Mouse (Mus musculus): ENCODE measurements at regions not wholly inside any gene's neighbourhood (a gene's known extent, or its start where the extent isn't known, plus 50 kb on each side); places are given as distances from the start of the nearest gene placed in this dataset.

DNA sequence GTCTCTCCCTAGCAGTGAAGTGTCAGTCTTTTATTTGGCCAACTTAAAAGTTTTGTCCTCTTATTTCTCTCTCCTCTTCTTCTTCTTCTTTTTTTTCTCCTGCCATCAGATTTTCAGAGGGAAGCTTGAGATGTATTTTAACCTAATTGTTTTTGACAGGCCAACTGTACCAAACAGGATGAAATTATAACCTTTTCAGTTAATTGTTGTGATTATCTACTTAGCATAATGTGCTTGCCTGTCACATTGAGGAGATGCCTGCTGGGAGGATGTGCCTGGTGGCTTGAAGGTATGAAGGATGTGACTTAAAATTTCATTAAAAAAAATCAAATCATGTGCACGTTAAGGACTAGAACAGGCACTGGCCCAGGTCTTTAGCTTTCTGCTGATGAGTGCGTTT lies 527.9 kb upstream of the Ddx18 start:
- WGBS = 54% methylated on average over 2 of the region's 2 CpGs
- Histone ChIP-seq H3K27ac (ENCODE audit: insufficient read depth, low read depth, low read length) (no peak overlapping the region), H3K4me3 (ENCODE audit: insufficient read depth, low read depth, low read length) (no peak overlapping the region), H3K4me1 (ENCODE audit: control insufficient read depth, insufficient read depth, low read length) (no peaks in the 10 kb centered on the region)
- TF ChIP-seq CTCF (IDR thresholded peaks at IDR 0.05; ENCODE audit: insufficient read depth, low read depth, low read length) = no peak
- TF ChIP-seq POLR2A (IDR thresholded peaks at IDR 0.05; ENCODE audit: insufficient read depth, low read depth, low read length) = no peak

DNA sequence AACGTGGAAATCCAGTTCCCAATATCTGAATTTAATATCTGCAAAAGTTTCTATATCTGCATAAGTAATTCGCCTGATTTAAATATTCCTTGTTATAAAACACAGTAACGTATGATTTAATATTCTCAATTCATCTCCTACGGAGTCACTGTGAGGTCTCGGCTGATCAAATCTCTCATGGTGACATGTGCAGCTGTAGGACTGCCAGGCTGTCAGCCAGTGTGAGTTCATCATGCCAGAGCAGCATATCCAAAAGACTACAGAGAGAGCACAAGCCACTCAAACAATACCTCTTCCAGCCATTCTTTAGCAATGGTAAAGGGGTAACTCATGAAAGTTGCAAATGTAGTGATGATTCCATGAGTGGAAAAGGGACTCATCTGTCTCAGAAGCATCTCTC lies 514.7 kb upstream of the Ddx18 start:
- Histone ChIP-seq H3K4me3 (ENCODE audit: insufficient read depth, low read depth, low read length) (no peak overlapping the region), H3K4me1 (ENCODE audit: control insufficient read depth, insufficient read depth, low read length) (no peaks in the 10 kb centered on the region), H3K27ac (ENCODE audit: insufficient read depth, low read depth, low read length) (no peak overlapping the region)
- TF ChIP-seq CTCF (IDR thresholded peaks at IDR 0.05; ENCODE audit: insufficient read depth, low read depth, low read length) = no peak
- no peak for TF ChIP-seq POLR2A (IDR thresholded peaks at IDR 0.05; ENCODE audit: insufficient read depth, low read depth, low read length)
- WGBS = 86% methylated on average over 5 of the region's 5 CpGs

DNA sequence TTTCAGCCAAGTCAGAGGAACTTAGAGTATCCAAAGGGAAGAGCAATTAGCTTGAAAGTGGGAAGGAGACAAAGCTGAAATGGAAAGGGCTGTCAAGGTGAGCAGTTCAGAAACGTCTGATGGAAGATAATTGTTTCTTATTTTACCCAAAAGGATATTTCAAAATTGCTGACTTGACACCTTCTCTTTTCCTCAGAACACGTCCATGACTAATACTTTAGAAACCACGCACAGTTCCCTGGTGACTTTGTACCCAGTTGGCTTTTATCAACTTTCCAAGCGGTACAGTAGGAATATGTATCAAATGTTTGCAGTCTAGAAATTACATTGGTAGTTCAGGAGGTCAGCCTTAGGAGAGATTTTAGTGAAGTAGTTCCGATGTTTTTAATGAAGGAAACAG lies 508.3 kb upstream of the Ddx18 start:
- 86% methylated on average over 5 of the region's 5 CpGs for WGBS
- Histone ChIP-seq H3K27ac (ENCODE audit: insufficient read depth, low read depth, low read length) (no peak overlapping the region), H3K4me1 (ENCODE audit: control insufficient read depth, insufficient read depth, low read length) (no peaks in the 10 kb centered on the region), H3K4me3 (ENCODE audit: insufficient read depth, low read depth, low read length) (no peak overlapping the region)
- TF ChIP-seq POLR2A (IDR thresholded peaks at IDR 0.05; ENCODE audit: insufficient read depth, low read depth, low read length) = no peak
- no peak for TF ChIP-seq CTCF (IDR thresholded peaks at IDR 0.05; ENCODE audit: insufficient read depth, low read depth, low read length)

DNA sequence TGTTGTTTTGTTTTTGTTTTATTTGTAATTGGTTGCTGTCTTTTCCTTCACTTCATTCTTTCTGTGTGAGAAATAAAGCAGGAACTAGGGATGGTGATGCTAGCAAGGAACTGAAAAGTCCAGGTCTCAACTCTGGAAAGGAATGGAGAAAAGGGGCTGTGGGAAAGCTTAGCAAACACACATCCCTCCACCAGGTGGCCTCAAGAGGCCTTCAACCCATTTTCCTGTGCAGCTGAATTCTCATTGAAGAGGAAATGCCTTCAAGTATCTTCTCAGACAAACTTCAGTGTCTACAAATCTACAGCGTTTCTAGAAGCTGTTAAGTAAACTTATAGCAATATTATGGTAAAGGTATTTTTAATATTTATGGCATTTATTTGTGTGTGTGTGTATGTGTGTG lies 487.4 kb upstream of the Ddx18 start:
- 67% methylated on average over 1 of the region's 1 CpGs for WGBS
- no peaks in the 10 kb centered on the region for H3K4me1 ChIP-seq (ENCODE audit: control insufficient read depth, insufficient read depth, low read length)
- TF ChIP-seq POLR2A (IDR thresholded peaks at IDR 0.05; ENCODE audit: insufficient read depth, low read depth, low read length) = no peak
- TF ChIP-seq CTCF (IDR thresholded peaks at IDR 0.05; ENCODE audit: insufficient read depth, low read depth, low read length) = no peak
- no peak overlapping the region for H3K4me3 ChIP-seq (ENCODE audit: insufficient read depth, low read depth, low read length)
- H3K27ac ChIP-seq (ENCODE audit: insufficient read depth, low read depth, low read length) = no peak overlapping the region

DNA sequence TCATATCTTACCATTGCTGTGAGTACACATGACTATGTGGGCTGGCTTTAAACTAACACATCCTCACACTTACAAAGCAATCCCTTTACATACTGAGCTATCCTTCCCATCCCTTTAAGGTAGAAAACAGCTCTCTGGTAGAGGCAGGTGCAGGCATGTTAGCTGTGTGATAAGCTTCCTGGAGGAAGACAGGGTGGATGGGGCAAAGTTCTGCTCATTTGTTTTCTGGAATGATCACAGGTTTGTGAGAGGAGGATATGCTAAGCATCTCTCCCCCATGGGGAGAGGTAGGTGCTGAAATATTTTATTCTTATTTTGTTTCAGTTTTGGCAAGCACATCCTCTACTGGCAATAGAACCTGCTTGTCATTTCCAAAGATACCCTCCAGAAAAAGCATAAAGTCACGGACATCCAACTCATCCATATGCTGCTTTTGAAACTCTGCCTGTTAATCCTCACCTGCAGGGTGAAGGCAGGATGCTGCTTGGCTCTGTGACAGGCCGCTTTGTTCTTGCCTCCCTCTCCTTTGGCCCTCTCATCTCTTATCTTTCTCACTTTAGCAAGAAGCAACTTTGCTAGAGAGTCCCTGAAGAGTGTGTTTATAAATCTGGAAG lies 480.4 kb upstream of the Ddx18 start:
- H3K4me1 ChIP-seq (ENCODE audit: control insufficient read depth, insufficient read depth, low read length) = no peaks in the 10 kb centered on the region
- no peak overlapping the region for H3K4me3 ChIP-seq (ENCODE audit: insufficient read depth, low read depth, low read length)
- TF ChIP-seq POLR2A (IDR thresholded peaks at IDR 0.05; ENCODE audit: insufficient read depth, low read depth, low read length) (no peak), CTCF (IDR thresholded peaks at IDR 0.05; ENCODE audit: insufficient read depth, low read depth, low read length) (no peak)
- no peak overlapping the region for H3K27ac ChIP-seq (ENCODE audit: insufficient read depth, low read depth, low read length)
- WGBS = 84% methylated on average over 2 of the region's 2 CpGs

DNA sequence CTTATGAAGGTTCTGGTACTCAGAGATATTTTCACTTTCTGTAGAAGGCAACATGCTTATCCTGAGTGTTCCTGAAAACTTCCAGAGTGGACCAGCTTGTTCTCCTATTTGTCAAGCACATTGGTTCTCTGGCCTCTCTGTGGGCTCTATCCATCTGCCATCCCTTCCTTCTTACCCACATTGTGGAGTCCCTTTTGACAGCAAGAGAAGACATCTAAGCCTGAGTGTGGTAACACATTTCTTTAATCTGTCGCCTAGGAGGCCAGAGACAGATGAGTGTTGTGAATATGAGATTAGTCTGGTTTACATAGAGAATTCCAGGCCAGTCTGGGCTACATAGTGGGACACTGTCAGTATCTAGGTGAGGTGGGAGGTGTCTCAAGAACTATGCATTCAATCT lies 476.1 kb upstream of the Ddx18 start:
- no peaks in the 10 kb centered on the region for H3K4me1 ChIP-seq (ENCODE audit: control insufficient read depth, insufficient read depth, low read length)
- H3K27ac ChIP-seq (ENCODE audit: insufficient read depth, low read depth, low read length) = no peak overlapping the region
- H3K4me3 ChIP-seq (ENCODE audit: insufficient read depth, low read depth, low read length) = no peak overlapping the region
- TF ChIP-seq POLR2A (IDR thresholded peaks at IDR 0.05; ENCODE audit: insufficient read depth, low read depth, low read length) = no peak
- no peak for TF ChIP-seq CTCF (IDR thresholded peaks at IDR 0.05; ENCODE audit: insufficient read depth, low read depth, low read length)
- 88% methylated on average over 1 of the region's 1 CpGs for WGBS

DNA sequence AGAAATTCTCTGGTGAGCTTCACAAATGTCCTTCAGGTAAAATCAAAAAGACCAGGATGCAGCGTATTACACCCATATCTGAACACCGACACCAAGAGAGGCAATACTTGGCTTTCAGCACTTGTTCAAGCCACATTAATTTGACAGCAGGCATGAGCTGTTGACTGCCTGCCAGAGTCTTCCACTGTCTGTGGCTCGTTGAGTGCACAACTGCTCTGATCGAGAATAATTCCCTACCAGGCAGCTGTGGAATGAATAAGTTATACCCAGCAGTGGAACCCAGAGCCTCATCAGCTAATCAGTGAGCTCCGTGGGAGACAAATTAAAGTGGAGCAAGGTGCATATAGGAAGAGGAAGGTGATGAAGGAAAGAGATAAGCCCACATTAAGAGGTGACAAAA lies 475.3 kb upstream of the Ddx18 start:
- H3K4me3 ChIP-seq (ENCODE audit: insufficient read depth, low read depth, low read length) = no peak overlapping the region
- no peak overlapping the region for H3K27ac ChIP-seq (ENCODE audit: insufficient read depth, low read depth, low read length)
- TF ChIP-seq CTCF (IDR thresholded peaks at IDR 0.05; ENCODE audit: insufficient read depth, low read depth, low read length) (no peak), POLR2A (IDR thresholded peaks at IDR 0.05; ENCODE audit: insufficient read depth, low read depth, low read length) (no peak)
- no peaks in the 10 kb centered on the region for H3K4me1 ChIP-seq (ENCODE audit: control insufficient read depth, insufficient read depth, low read length)
- 46% methylated on average over 5 of the region's 5 CpGs for WGBS

DNA sequence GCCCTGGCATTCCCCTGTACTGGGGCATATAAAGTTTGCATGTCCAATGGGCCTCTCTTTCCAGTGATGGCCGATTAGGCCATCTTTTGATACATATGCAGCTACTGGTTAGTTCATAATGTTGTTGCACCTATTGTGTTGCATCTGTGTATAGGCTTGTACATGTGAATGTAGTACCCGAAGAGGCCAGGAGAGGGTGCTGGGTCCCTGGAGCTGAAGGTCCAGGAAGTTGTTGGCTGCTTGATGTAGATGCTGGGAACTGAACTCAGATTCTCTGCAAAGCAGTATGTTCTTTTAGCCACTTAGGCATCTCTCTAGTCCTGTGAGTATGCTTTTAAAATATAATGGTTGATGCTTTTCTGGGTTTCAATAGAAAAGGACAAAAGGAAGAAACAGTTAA lies 440.0 kb upstream of the Ddx18 start:
- Histone ChIP-seq H3K27ac (ENCODE audit: insufficient read depth, low read depth, low read length) (no peak overlapping the region), H3K4me1 (ENCODE audit: control insufficient read depth, insufficient read depth, low read length) (no peaks in the 10 kb centered on the region), H3K4me3 (ENCODE audit: insufficient read depth, low read depth, low read length) (no peak overlapping the region)
- 90% methylated on average over 2 of the region's 2 CpGs for WGBS
- TF ChIP-seq POLR2A (IDR thresholded peaks at IDR 0.05; ENCODE audit: insufficient read depth, low read depth, low read length) (no peak), CTCF (IDR thresholded peaks at IDR 0.05; ENCODE audit: insufficient read depth, low read depth, low read length) (no peak)

DNA sequence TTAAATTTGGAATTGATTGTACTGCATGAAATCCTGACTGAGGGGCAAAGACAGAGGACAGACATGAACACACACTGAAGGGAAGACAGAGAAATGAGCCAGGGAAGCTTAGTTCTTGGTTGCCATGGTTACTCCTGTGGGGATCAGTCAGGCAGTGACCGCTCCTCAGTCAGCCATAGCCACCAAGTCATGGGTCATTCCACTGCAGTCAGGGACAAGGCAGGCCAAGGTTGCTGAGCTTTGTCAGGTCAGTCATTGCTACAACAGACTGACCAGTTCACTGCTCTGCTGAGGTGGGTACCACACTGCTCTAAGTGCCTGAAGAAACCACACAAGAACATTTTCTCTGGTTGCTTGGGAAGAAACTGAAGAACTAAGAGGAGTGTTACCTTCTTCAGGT lies 428.7 kb upstream of the Ddx18 start:
- TF ChIP-seq CTCF (IDR thresholded peaks at IDR 0.05; ENCODE audit: insufficient read depth, low read depth, low read length) = no peak
- TF ChIP-seq POLR2A (IDR thresholded peaks at IDR 0.05; ENCODE audit: insufficient read depth, low read depth, low read length) = no peak
- H3K4me3 ChIP-seq (ENCODE audit: insufficient read depth, low read depth, low read length) = no peak overlapping the region
- no peak overlapping the region for H3K27ac ChIP-seq (ENCODE audit: insufficient read depth, low read depth, low read length)
- no peaks in the 10 kb centered on the region for H3K4me1 ChIP-seq (ENCODE audit: control insufficient read depth, insufficient read depth, low read length)
- 74% methylated on average over 1 of the region's 1 CpGs for WGBS

DNA sequence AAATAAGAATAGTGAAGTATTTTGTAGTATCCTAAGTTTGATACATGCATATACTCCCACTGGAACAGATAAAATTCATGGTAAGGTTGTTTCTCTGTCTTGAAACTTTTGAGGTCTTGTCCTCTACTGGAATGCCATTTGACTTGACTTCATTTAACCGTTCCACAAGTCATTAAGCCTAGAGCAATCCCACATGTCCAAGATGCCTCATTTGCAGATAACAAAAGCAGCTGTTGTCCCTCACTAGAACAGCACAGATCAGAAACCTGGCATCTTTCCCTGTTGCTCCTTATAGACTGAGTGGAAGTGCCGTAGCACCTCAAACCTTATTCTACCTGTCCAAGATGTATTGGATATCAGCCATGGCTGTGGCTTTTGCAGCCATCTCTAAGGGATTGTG lies 422.9 kb upstream of the Ddx18 start:
- Histone ChIP-seq H3K27ac (ENCODE audit: insufficient read depth, low read depth, low read length) (no peak overlapping the region), H3K4me1 (ENCODE audit: control insufficient read depth, insufficient read depth, low read length) (no peaks in the 10 kb centered on the region), H3K4me3 (ENCODE audit: insufficient read depth, low read depth, low read length) (no peak overlapping the region)
- WGBS = 83% methylated on average over 2 of the region's 2 CpGs
- TF ChIP-seq POLR2A (IDR thresholded peaks at IDR 0.05; ENCODE audit: insufficient read depth, low read depth, low read length) = no peak
- TF ChIP-seq CTCF (IDR thresholded peaks at IDR 0.05; ENCODE audit: insufficient read depth, low read depth, low read length) = no peak

Measured in olfactory bulb, adult 2 months (tissue).